Mouse (Mus musculus): Measurements from ENCODE around the gene Smyd3. TPM values are rescaled to one million over a fixed set of nuclear protein-coding genes. Genes with fewer than 3 reads are reported as not detected.

Smyd3 gene
- polyA plus RNA-seq, 1 experiment from 2014 or later: 28.3 TPM

DNA sequence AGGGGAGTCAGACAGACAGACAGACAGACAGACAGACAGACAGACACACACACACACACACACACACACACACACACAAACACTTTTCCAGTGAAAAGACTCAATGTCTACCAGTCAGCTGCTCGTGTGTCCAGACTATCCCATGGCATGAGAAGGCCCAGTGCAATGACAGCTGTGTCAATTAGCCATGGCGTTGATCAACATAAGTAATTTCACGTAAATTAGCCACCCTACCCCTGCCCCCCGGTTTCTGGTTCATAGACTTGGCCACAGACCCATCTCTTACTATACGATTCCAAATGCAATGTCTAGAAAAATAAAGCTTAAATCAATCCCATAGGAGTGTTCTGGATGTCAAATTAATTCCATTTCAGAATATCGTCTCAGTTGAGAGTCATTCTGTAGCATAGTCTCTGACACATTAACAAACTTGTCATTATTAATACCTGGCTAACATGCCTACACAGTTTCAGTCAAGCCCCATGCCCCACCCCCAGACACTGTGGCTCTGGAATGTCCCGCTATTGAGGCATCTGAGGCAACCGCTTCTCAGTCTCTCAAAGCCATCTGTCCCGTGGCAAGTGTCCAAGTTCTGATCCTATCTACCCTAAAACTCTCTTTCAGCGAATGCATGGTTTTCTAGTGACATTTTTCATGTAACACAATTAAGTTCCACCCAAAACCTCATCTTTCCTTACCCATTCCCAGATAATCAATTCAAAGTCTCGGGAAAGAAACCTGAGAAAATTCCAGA, 395.2 kb downstream of the Smyd3 start:
- H3K4me3 ChIP-seq (ENCODE audit: low read length): no peak overlapping the region
- no peaks in the 10 kb centered on the region for H3K9me3 ChIP-seq (ENCODE audit: control insufficient read depth, low read length)
- H3K36me3 ChIP-seq (ENCODE audit: control insufficient read depth, insufficient read depth, low read length): no peaks in the 10 kb centered on the region
- no peak overlapping the region for H3K4me2 ChIP-seq (ENCODE audit: low read length)
- H3K4me1 ChIP-seq (ENCODE audit: control insufficient read depth, insufficient read depth, low read depth, low read length): peaks cover 3% of the 10 kb centered on the region
- WGBS: 49% methylated on average over 11 of the region's 11 CpGs
- no peaks in the 10 kb centered on the region for H3K27me3 ChIP-seq (replicated peaks; ENCODE audit: control insufficient read depth, insufficient read depth, low read length)
- H3K27ac ChIP-seq (ENCODE audit: low read depth, low read length): no peak overlapping the region
- ATAC-seq: no peak
- H3K9ac ChIP-seq (ENCODE audit: low read depth, low read length): no peak overlapping the region

DNA sequence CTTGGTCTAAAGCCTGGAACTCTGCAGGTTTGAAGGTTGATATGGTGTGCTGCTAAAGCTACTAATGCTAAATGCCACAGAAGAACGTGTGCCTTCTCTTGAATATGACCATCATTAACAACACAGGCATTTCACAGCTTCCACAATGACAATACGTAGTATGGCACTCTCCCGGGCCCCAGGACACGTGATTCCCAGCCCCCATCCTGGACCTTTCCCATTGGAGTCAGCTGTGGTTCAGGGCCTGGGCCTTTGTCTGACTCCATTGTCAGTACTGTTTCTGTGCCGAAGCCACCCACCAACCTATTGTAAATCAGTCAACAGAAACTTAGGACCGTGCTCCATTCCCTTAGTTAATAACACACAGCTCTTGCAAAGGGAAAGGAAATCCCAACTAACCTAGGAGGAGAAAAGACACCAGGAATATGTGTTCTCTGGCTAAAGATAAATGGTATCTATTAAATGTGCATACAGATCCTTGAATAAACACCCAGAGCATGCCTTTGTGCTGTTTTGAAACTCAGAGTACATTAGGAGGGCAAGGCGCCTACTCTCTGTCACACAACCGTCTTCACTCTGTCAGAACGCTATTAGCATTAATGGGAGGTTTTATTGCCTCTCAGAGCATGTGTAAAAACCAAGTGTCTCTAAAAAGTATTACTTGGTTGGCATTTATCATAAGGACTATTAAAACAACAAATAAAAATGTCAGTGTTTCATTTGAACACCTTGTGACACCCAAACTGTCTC, 397.4 kb downstream of the Smyd3 start:
- no peaks in the 10 kb centered on the region for H3K27me3 ChIP-seq (replicated peaks; ENCODE audit: control insufficient read depth, insufficient read depth, low read length)
- H3K27ac ChIP-seq (ENCODE audit: low read depth, low read length): no peak overlapping the region
- no peak overlapping the region for H3K9ac ChIP-seq (ENCODE audit: low read depth, low read length)
- ATAC-seq: no peak
- no peaks in the 10 kb centered on the region for H3K36me3 ChIP-seq (ENCODE audit: control insufficient read depth, insufficient read depth, low read length)
- no peak overlapping the region for H3K4me2 ChIP-seq (ENCODE audit: low read length)
- peaks cover 3% of the 10 kb centered on the region for H3K4me1 ChIP-seq (ENCODE audit: control insufficient read depth, insufficient read depth, low read depth, low read length)
- H3K9me3 ChIP-seq (ENCODE audit: control insufficient read depth, low read length): no peaks in the 10 kb centered on the region
- 29% methylated on average over 9 of the region's 9 CpGs for WGBS
- no peak overlapping the region for H3K4me3 ChIP-seq (ENCODE audit: low read length)

DNA sequence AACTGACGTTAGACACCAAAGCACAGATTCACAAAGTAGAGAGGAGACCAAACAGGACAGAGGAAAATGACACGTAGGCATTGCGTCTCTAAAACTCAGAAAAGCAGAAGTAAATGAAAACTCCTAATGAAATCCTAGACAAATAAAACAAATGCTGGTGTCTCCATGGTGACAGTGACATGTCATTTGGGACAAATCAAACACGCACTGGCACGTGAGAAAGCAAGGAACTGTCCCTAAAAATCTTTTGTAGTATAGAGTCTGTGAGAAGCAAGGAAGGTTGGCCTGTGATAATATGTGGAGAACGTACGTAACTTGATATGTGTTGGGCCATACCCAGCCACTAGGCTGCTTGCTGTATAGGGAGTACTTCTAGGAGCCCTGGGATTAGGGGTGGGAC, 399.2 kb downstream of the Smyd3 start:
- Histone ChIP-seq H3K9me3 (ENCODE audit: control insufficient read depth, low read length) (no peaks in the 10 kb centered on the region), H3K4me2 (ENCODE audit: low read length) (no peak overlapping the region), H3K4me3 (ENCODE audit: low read length) (no peak overlapping the region), H3K36me3 (ENCODE audit: control insufficient read depth, insufficient read depth, low read length) (no peaks in the 10 kb centered on the region), H3K27ac (ENCODE audit: low read depth, low read length) (no peak overlapping the region), H3K4me1 (ENCODE audit: control insufficient read depth, insufficient read depth, low read depth, low read length) (peaks cover 3% of the 10 kb centered on the region), H3K9ac (ENCODE audit: low read depth, low read length) (no peak overlapping the region), H3K27me3 (replicated peaks; ENCODE audit: control insufficient read depth, insufficient read depth, low read length) (no peaks in the 10 kb centered on the region)
- no peak for ATAC-seq
- 80% methylated on average over 7 of the region's 7 CpGs for WGBS

DNA sequence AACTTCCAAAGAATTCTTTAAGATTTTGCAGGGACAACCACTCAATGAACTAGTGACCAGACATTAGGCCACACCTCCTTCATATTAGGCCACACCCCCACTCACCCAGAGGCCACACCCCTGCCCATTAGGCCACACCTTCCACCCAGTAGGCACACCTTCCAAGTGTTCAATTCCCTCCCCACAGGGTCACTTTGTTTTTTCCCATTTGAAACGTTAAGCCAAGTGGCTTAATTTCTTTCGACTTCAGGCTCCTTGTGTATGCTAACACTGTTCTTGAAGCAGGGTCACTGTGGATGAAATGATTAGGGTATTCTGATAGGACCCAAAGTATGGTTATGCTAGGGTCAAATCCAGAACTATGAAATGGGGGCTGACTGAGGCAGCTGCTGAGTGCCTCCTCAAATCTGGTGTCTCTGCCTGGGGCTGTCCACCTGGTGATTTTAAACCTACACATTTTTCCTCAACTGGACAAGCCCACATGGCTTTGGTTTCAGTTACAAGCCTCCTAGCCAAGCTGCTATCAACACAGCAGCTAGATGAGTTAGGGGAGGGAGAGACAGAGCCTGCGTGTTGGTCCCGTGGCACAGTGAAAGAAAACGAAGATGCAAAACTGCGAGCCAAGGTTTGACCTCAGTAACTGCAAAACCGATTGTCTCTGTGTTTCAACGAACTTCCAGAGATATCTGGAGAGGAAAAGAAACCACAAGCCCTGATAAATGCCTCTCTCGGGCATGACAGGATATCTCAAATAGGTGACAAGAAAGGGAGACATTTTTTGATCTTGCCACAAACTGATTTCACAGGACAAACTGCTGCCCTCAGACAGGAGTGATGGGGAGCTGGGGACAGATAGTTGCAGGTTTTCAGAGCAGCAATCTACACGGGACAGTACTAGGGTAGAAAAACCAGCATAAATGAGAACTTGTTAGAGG, 400.8 kb downstream of the Smyd3 start:
- 91% methylated on average over 10 of the region's 10 CpGs for WGBS
- Histone ChIP-seq H3K4me1 (ENCODE audit: control insufficient read depth, insufficient read depth, low read depth, low read length) (peaks cover 3% of the 10 kb centered on the region), H3K4me2 (ENCODE audit: low read length) (no peak overlapping the region), H3K36me3 (ENCODE audit: control insufficient read depth, insufficient read depth, low read length) (no peaks in the 10 kb centered on the region), H3K27me3 (replicated peaks; ENCODE audit: control insufficient read depth, insufficient read depth, low read length) (no peaks in the 10 kb centered on the region), H3K9me3 (ENCODE audit: control insufficient read depth, low read length) (no peaks in the 10 kb centered on the region), H3K9ac (ENCODE audit: low read depth, low read length) (no peak overlapping the region), H3K27ac (ENCODE audit: low read depth, low read length) (no peak overlapping the region), H3K4me3 (ENCODE audit: low read length) (no peak overlapping the region)
- no peak for ATAC-seq

DNA sequence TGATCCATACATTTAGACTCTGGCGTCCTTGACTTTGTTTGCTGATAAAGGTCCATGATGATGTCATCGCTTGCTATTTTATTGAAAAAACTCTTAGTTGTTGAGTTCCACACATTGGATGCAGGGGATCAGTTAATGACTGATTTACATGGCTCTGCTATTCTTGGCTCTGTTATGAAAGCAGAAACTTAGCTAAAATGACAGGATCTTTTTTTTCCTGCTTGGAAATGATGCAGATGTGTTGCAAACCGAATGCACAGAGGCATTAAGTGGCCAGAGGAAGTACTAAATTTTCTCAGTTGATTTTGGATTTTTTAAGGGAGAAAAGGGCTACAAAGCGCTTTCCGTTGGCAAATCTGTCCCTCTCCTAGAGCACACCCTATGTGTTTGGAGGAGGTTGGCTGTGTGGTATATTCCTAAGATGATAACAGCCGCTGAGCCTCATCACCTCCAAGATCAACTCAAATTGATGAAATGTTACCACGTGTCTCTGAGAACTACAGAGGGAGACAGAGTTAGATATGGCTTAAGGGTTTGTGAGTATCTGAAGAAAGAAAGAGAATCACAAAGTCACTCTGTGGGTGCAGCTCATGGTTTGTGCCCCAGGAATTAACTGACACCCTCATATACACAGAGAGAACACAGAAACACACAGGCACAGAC, 402.9 kb downstream of the Smyd3 start:
- H3K9ac ChIP-seq (ENCODE audit: low read depth, low read length): no peak overlapping the region
- H3K4me3 ChIP-seq (ENCODE audit: low read length): no peak overlapping the region
- H3K27ac ChIP-seq (ENCODE audit: low read depth, low read length): no peak overlapping the region
- 93% methylated on average over 7 of the region's 7 CpGs for WGBS
- no peaks in the 10 kb centered on the region for H3K4me1 ChIP-seq (ENCODE audit: control insufficient read depth, insufficient read depth, low read depth, low read length)
- H3K36me3 ChIP-seq (ENCODE audit: control insufficient read depth, insufficient read depth, low read length): no peaks in the 10 kb centered on the region
- H3K9me3 ChIP-seq (ENCODE audit: control insufficient read depth, low read length): no peaks in the 10 kb centered on the region
- no peak for ATAC-seq
- no peak overlapping the region for H3K4me2 ChIP-seq (ENCODE audit: low read length)
- H3K27me3 ChIP-seq (replicated peaks; ENCODE audit: control insufficient read depth, insufficient read depth, low read length): no peaks in the 10 kb centered on the region

DNA sequence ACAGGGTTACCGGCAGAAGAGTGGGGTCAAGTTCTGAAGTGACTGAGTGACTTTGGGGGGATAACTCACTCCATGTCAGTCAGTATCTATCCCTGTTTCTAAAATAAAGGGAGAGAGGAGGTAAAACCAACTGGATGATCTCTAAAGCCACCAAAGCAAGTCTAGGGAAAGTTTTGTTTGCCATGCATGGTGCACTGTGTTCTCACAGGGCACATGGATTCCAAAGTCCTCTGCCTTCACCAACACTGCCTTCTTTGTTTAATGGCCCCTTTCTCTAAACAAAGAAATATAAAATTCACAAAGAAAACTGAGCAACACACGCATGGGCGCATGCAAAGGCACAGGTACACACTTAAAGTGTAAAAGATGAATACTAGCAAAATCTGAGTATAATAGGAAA, 403.5 kb downstream of the Smyd3 start:
- Histone ChIP-seq H3K4me3 (ENCODE audit: low read length) (no peak overlapping the region), H3K36me3 (ENCODE audit: control insufficient read depth, insufficient read depth, low read length) (no peaks in the 10 kb centered on the region), H3K27ac (ENCODE audit: low read depth, low read length) (no peak overlapping the region), H3K9me3 (ENCODE audit: control insufficient read depth, low read length) (no peaks in the 10 kb centered on the region), H3K4me1 (ENCODE audit: control insufficient read depth, insufficient read depth, low read depth, low read length) (no peaks in the 10 kb centered on the region), H3K4me2 (ENCODE audit: low read length) (no peak overlapping the region), H3K9ac (ENCODE audit: low read depth, low read length) (no peak overlapping the region), H3K27me3 (replicated peaks; ENCODE audit: control insufficient read depth, insufficient read depth, low read length) (no peaks in the 10 kb centered on the region)
- WGBS: 99% methylated on average over 3 of the region's 3 CpGs
- ATAC-seq: no peak

- H3K9ac ChIP-seq (ENCODE audit: low read depth, low read length): no peak overlapping the region
- ATAC-seq: no peak
- no peak overlapping the region for H3K4me2 ChIP-seq (ENCODE audit: low read length)
- no peaks in the 10 kb centered on the region for H3K9me3 ChIP-seq (ENCODE audit: control insufficient read depth, low read length)
- peaks cover 12% of the 10 kb centered on the region for H3K4me1 ChIP-seq (ENCODE audit: control insufficient read depth, insufficient read depth, low read depth, low read length)
- H3K4me3 ChIP-seq (ENCODE audit: low read length): no peak overlapping the region
- 35% methylated on average over 7 of the region's 7 CpGs for WGBS
- H3K36me3 ChIP-seq (ENCODE audit: control insufficient read depth, insufficient read depth, low read length): no peaks in the 10 kb centered on the region
- no peaks in the 10 kb centered on the region for H3K27me3 ChIP-seq (replicated peaks; ENCODE audit: control insufficient read depth, insufficient read depth, low read length)
- no peak overlapping the region for H3K27ac ChIP-seq (ENCODE audit: low read depth, low read length)
These were observed 409.1 kb downstream of the Smyd3 start for GRCm38 (mm10) chr1:179108759-179109158.

- no peak overlapping the region for H3K9ac ChIP-seq (ENCODE audit: low read depth, low read length)
- H3K4me1 ChIP-seq (ENCODE audit: control insufficient read depth, insufficient read depth, low read depth, low read length): peaks cover 12% of the 10 kb centered on the region
- H3K27me3 ChIP-seq (replicated peaks; ENCODE audit: control insufficient read depth, insufficient read depth, low read length): no peaks in the 10 kb centered on the region
- no peak overlapping the region for H3K4me2 ChIP-seq (ENCODE audit: low read length)
- no peak for ATAC-seq
- H3K27ac ChIP-seq (ENCODE audit: low read depth, low read length): no peak overlapping the region
- H3K4me3 ChIP-seq (ENCODE audit: low read length): no peak overlapping the region
- H3K9me3 ChIP-seq (ENCODE audit: control insufficient read depth, low read length): no peaks in the 10 kb centered on the region
- H3K36me3 ChIP-seq (ENCODE audit: control insufficient read depth, insufficient read depth, low read length): no peaks in the 10 kb centered on the region
- WGBS: 49% methylated on average over 16 of the region's 16 CpGs
These were observed 409.8 kb downstream of the Smyd3 start for GRCm38 (mm10) chr1:179107761-179108694.
